8 mouse cellular contexts compared by ENCODE assay signal in the genomic region with DNA sequence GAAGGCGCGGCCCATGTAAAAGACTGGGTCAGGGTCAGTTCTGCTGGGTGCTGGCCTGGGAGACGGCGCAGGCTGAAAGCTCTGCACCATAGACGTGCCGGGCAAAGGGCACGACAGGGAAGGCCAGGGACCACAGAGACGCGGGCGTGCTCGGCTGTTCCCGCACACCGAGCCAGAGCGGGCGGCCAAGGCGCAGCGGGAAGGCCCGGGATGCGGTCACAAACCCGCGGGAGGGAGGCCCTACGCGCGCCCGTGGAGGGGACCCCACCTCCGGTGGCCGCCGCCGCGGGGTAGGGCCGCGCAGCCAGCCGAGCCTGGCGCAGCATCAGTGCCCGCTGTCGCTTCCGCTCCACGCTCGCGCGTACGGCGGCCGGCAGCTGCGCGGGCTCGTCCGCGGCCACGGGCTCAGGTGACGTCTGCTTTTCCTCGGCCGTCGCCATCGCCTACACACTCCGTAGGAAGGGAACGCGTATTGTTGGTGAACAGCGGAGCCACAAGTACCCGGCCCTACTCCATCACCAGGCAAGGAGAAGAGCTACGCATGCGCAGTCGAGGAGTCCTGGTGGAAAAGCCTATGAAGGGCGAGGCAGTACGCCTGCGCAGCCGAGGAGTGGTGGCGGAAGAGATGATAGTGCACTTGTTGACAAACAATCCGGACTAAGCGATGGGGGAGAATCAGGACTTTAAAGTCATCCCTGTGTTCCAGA. TPM values are rescaled to one million over a fixed set of nuclear protein-coding genes. Genes with fewer than 3 reads are reported as not detected.
DNase-seq lines count a peak whose midpoint lies in the region; ATAC-seq lines count a peak whose summit lies in the region.

A gene (minus strand): TSS at position 531 of the 707 bp plus-strand sequence.

- H3K4me3 ChIP-seq in hindbrain, embryonic 14.5 days (replicated peaks; ENCODE audit: low read length) = peak within 1 kb of the TSS; percentile 86

- ATAC-seq in hindbrain, embryonic 14.5 days (ENCODE audit: low FRiP score) = peak; percentile 96

- peak; percentile 98 for DNase-seq in R1 (ENCODE audit: low read depth, low spot score)
- peak; percentile 94 to 98 for DNase-seq in cerebellum, postnatal 25 days
- DNase-seq in frontal cortex, postnatal 25 days (ENCODE audit: low spot score in 2 of 2) = peak; percentile 88 to 91
- peak; percentile 96 for DNase-seq in hindbrain, embryonic 14.5 days (ENCODE audit: low spot score)
- peak; percentile 93 for DNase-seq in layer of hippocampus, postnatal 36 days
- peak; percentile 97 for DNase-seq in lung, postnatal 36 days
- peak; percentile 98 for DNase-seq in retina, postnatal 1 day
- peak; percentile 81 to 89 for DNase-seq in urinary bladder, adult 18-20 months (ENCODE audit: low spot score in 2 of 2)

- peaks cover 9% of the 10 kb centered on the region for H3K36me3 ChIP-seq in hindbrain, embryonic 14.5 days (replicated peaks; ENCODE audit: control insufficient read depth, insufficient read depth)

- H3K9me3 ChIP-seq in hindbrain, embryonic 14.5 days (ENCODE audit: control insufficient read depth, low read length) = no peaks in the 10 kb centered on the region

- under 1% methylated on average over 60 of the region's 70 CpGs for WGBS in hindbrain, embryonic 14.5 days

- H3K4me2 ChIP-seq in hindbrain, embryonic 14.5 days (replicated peaks) = peak within 1 kb of the TSS; percentile 67

- peak within 1 kb of the TSS; percentile 93 for H3K27ac ChIP-seq in hindbrain, embryonic 14.5 days

- peak within 1 kb of the TSS; percentile 95 for H3K9ac ChIP-seq in hindbrain, embryonic 14.5 days

- peaks cover 30% of the 10 kb centered on the region for H3K4me1 ChIP-seq in hindbrain, embryonic 14.5 days (replicated peaks; ENCODE audit: control insufficient read depth, insufficient read depth, low read length)

- no peaks in the 10 kb centered on the region for H3K27me3 ChIP-seq in hindbrain, embryonic 14.5 days (ENCODE audit: control insufficient read depth, insufficient read depth, low read length)

RNA-seq across cellular contexts. Expression of the gene that starts here (rescaled TPM):
- polyA plus RNA-seq in hindbrain, embryonic 14.5 days (2014; fragmentation: Nextera tagmentation; extraction: Ambion mirVana) = 24.9 and 29.0 TPM in 2 replicates
- 10 to 100 TPM; 14.0 to 15.1 TPM for total RNA-seq in layer of hippocampus, postnatal 36 days (2021)

Comparison
In these comparisons a context has a peak if more than half of its experiments do, and no peak if none do; other contexts are left out.
1. Peak in every context shown above with its lines: DNase-seq, ATAC-seq, H3K4me3 ChIP-seq and H3K27ac ChIP-seq.